Mouse (Mus musculus) spleen, embryonic (tissue): ENCODE data around the gene B3gnt4.

Experiments used
- CTCF ChIA-PET: fragments of 350-600 bp; sonication (Branson Sonifier 250); formaldehyde crosslinking; loops from one replicate; lab custom pipeline; 2022; lab: Charles Lee

Gene B3gnt4

DNA sequence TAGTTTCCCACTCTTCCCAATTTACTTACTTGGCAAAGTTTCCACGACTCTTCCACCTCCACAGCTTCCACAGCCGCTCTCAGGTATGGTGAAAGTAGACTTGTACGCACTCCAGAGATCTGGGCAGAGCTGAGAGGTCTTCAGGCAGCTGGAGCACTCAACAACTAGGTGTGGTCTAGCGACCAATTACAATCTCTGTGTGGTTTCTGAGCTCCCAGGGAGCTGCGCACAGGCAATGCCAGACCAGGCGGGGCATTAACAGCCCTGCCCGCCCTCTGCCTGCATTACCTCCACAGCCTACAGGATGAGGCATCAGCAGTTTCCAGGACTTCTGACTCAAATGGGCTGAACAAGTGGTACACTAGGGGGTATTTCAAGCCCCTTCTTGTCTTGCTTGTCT is 15.0 kb downstream of the B3gnt4 start, which contains the start of gene Gm49027:
Gene Gm49027 (minus strand): TSS at position 208 of the 400 bp plus-strand sequence.
- CTCF ChIA-PET = no interaction called here

DNA sequence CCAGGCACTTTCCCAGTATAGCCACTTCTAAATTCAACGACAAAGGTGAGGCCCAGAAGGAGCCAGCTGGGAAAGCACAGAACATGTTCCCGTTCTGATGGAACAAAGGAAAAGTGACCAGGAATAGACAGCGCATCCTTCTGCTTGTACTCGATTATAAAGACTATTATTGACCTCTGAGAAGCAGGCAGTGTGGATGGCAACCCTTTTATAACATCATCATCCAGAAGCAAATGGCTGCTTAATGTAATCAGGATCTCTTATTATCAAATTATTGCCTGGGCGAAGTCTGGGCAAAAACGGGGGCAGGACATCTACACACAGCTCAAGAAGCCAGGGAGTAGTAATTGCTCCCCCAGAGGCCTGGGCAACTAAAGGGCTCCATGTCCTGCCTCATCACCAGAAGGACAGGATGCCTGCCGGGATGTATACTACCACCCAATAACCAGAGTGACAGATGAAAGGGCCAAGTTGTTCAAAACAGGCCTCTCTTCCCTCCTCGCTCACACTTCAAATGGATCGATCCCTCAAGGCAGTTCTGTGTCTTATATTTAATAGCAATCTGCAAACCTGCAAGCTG is 15.7 kb downstream of the B3gnt4 start:
- CTCF ChIA-PET = no interaction called here

DNA sequence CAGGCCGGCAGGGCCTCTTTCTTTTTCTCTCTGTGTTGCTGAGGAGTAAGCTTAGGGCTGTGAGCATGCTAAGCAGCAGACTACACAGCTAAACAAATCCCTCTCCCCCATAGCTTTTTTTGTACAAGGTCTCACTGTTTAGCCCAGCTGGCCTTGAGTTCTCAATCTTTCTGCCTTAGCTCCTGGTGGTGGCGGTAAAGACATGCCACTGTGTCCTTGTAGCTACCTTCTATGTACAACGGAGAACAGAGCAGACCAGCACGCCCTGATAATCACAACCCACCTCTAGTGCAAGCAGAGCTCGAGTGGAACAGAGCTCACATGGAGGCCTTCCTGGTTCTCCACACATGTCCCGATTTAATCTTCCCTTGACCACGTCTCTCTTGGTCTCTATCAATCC is 18.4 kb downstream of the B3gnt4 start:
- CTCF ChIA-PET = no interaction called here

DNA sequence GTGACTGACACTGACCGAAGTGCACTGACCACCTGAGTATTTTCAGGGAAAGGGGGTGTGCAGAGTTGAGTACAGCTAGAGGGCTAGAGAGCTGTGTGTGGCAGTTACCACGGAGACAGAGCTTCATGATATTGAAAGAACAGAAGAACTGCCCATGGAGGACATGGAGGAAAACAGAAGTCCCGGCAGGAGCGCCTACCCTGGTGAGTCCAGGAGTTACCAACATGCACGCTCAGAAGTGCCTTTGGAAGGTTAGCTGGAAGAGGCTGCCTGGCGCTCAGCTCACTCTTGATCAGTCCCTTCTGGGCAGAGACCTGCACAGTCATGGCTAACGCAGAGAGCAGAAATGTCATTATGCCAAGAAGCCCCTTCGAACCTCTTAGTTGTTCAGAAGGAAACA is 19.8 kb downstream of the B3gnt4 start:
- CTCF ChIA-PET = interaction anchor here (0.6 to 1.4 kb wide), 2 partner anchors 21 to 178 kb away, joined by 4 to 14 read pairs; no protein-coding TSS in a partner anchor

DNA sequence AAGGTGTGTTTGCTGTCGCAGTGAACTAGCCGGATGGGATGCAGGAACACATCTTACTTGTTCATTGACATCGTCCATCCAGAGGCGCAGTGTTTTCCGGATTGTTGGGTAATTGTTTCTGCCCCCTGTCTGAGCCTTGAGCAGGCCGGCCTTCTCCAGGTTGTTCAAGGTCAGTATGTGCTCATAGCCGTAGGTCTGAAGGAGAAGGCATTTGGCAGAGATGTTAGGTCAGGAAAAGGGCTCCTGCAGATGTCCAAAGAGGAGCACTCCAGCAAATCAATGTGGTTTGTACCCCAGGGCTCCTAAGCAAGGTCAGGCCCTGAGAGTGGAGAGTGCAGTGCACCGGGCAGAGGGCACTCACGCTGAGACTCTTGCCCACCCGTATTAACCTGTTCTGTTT is 23.5 kb downstream of the B3gnt4 start:
- CTCF ChIA-PET = no interaction called here

DNA sequence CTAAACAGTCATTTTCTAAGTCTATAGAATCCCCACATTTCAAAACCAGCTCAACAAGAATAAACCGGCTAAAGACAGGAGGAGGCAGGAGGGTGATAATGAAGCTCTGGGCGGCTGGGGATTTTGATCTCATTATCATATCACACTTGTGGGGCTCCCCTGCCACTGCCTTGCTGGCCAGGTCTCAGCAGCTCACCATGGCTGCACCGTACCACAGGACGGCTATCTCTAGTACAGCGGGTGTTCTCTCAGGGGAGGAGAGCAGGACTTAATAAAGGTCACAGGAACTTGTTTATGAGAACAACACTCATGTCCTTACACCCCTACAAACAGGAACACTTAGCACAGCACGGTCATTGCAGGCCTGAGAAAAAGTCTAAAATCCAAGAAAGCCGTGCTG is 45.4 kb downstream of the B3gnt4 start:
- CTCF ChIA-PET = no interaction called here

DNA sequence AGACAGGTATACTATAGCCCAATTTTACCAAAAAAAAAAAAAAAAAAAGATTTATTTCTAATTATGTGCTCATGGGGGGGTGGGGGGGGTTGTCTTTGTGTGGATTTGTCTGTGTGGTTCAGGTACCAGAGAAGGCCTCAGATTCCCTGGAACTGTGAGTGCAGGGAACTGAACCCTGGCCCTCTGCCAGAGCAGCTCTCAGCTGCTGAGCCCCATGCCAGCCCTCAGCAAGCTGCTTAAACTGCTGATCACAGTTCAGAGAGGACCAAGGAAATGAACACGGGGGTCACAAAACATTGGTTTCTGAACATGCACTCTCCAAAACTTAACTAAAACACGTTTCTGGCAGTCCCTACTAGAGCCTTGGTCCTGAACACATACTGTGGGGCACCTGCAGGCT is 46.2 kb downstream of the B3gnt4 start:
- CTCF ChIA-PET = no interaction called here

DNA sequence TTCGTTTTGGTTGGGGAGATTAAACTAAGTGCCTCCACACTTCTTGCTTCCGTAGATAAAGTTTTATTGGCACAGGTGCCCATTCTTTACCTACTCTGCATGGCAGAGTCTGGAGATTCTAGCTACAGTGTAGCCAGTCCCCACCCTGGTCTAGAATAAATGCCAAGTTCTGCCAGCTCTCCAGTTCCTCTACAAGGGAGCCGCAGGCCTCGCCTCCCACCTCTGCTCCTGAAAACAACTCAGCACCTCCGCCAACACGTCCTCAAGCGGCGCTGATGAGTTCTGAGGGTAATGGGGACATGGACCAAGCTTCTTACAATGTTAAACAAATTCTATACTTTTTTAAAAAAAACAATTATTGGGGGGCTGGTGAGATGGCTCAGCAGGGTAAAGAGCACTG is 49.3 kb downstream of the B3gnt4 start:
- CTCF ChIA-PET = interaction anchor here (0.7 kb wide), 1 partner anchor 1287 kb away, joined by 5 read pairs; no protein-coding TSS in a partner anchor

DNA sequence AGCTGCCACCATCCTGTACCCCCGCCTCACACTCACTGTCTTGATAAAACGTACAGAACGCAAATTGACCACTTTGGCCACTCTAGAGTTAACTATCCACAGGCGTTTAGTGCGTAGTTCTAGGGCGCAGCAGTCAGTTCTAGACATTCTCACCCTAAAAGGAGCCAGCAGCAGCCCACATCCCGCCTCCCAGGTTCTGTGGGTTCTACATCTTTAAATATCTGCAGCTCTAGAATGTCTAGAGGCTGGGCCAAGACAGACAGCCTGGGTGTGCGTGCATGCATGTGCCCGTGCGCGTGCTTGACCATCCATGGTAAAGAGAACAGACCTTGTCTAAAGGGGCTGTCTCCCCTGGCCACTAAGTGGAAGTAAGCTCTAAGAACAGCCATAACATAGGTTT is 50.9 kb downstream of the B3gnt4 start:
- CTCF ChIA-PET = interaction anchor here (0.7 kb wide), 1 partner anchor 75 kb away, joined by 6 read pairs; no protein-coding TSS in a partner anchor
